Mouse (Mus musculus): ENCODE data around the gene Exog. TPM values are rescaled to one million over a fixed set of nuclear protein-coding genes. Genes with fewer than 3 reads are reported as not detected.

The Exog gene
- polyA plus RNA-seq, 1 experiment from 2014 or later, result 42.3 TPM

GRCm38 (mm10) chr9:119483554-119484353 is 39.0 kb downstream of the Exog start:
- Histone ChIP-seq H3K36me3 (no peaks in the 10 kb centered on the region), H3K27me3 (no peaks in the 10 kb centered on the region), H3K9ac (no peak overlapping the region), H3K9me3 (no peaks in the 10 kb centered on the region), H3K4me1 (peaks cover 7% of the 10 kb centered on the region; the same call in 1 of the 2 replicates), H3K27ac (no peak overlapping the region), H3K4me2 (replicated peaks) (no peak overlapping the region), H3K4me3 (no peak overlapping the region)
- no peak for ATAC-seq (ENCODE audit: low FRiP score, low read depth)
- WGBS, result 40% methylated on average over 23 of the region's 23 CpGs

- H3K4me1 ChIP-seq, result peaks cover 7% of the 10 kb centered on the region; the same call in 1 of the 2 replicates
- no peak overlapping the region for H3K9ac ChIP-seq
- WGBS, result 54% methylated on average over 9 of the region's 9 CpGs
- no peak for ATAC-seq (ENCODE audit: low FRiP score, low read depth)
- H3K36me3 ChIP-seq, result no peaks in the 10 kb centered on the region
- H3K4me2 ChIP-seq (replicated peaks), result no peak overlapping the region
- no peaks in the 10 kb centered on the region for H3K27me3 ChIP-seq
- H3K4me3 ChIP-seq, result no peak overlapping the region
- H3K9me3 ChIP-seq, result no peaks in the 10 kb centered on the region
- H3K27ac ChIP-seq, result no peak overlapping the region
Observed at GRCm38 (mm10) chr9:119484420-119484819, 39.7 kb downstream of the Exog start.

GRCm38 (mm10) chr9:119484868-119485267 is 40.1 kb downstream of the Exog start:
- 78% methylated on average over 13 of the region's 13 CpGs for WGBS
- no peak for ATAC-seq (ENCODE audit: low FRiP score, low read depth)

GRCm38 (mm10) chr9:119496354-119496753 is 51.6 kb downstream of the Exog start:
- Histone ChIP-seq H3K4me1 (peaks cover 5% of the 10 kb centered on the region), H3K27me3 (no peaks in the 10 kb centered on the region), H3K4me3 (no peak overlapping the region), H3K27ac (no peak overlapping the region), H3K9me3 (no peaks in the 10 kb centered on the region), H3K36me3 (no peaks in the 10 kb centered on the region), H3K4me2 (replicated peaks) (no peak overlapping the region), H3K9ac (no peak overlapping the region)
- ATAC-seq (ENCODE audit: low FRiP score, low read depth), result no peak
- WGBS, result 84% methylated on average over 9 of the region's 9 CpGs

More at GRCm38 (mm10) chr9:119484868-119485267, 40.1 kb downstream of the Exog start:
- H3K9me3 ChIP-seq, result no peaks in the 10 kb centered on the region
- no peaks in the 10 kb centered on the region for H3K27me3 ChIP-seq
- H3K36me3 ChIP-seq, result no peaks in the 10 kb centered on the region
- no peak overlapping the region for H3K27ac ChIP-seq
- H3K4me2 ChIP-seq (replicated peaks), result no peak overlapping the region
- peaks cover 7% of the 10 kb centered on the region; the same call in 1 of the 2 replicates for H3K4me1 ChIP-seq
- H3K4me3 ChIP-seq, result no peak overlapping the region
- H3K9ac ChIP-seq, result no peak overlapping the region

GRCm38 (mm10) chr9:119496960-119497359 is 52.2 kb downstream of the Exog start:
- H3K4me2 ChIP-seq (replicated peaks), result no peak overlapping the region
- no peak overlapping the region for H3K9ac ChIP-seq
- H3K27ac ChIP-seq, result no peak overlapping the region
- no peaks in the 10 kb centered on the region for H3K27me3 ChIP-seq
- no peak for ATAC-seq (ENCODE audit: low FRiP score, low read depth)
- no peaks in the 10 kb centered on the region for H3K36me3 ChIP-seq
- H3K4me1 ChIP-seq, result peaks cover 5% of the 10 kb centered on the region
- 53% methylated on average over 5 of the region's 5 CpGs for WGBS
- no peak overlapping the region for H3K4me3 ChIP-seq
- no peaks in the 10 kb centered on the region for H3K9me3 ChIP-seq

GRCm38 (mm10) chr9:119497546-119498246 is 53.0 kb downstream of the Exog start:
- no peak overlapping the region for H3K4me2 ChIP-seq (replicated peaks)
- ATAC-seq (ENCODE audit: low FRiP score, low read depth), result no peak
- no peaks in the 10 kb centered on the region for H3K27me3 ChIP-seq
- no peak overlapping the region for H3K27ac ChIP-seq
- H3K9me3 ChIP-seq, result no peaks in the 10 kb centered on the region
- H3K4me3 ChIP-seq, result no peak overlapping the region
- H3K36me3 ChIP-seq, result no peaks in the 10 kb centered on the region
- peaks cover 5% of the 10 kb centered on the region for H3K4me1 ChIP-seq
- WGBS, result 86% methylated on average over 15 of the region's 15 CpGs
- no peak overlapping the region for H3K9ac ChIP-seq

- no peak overlapping the region for H3K4me2 ChIP-seq (replicated peaks)
- 84% methylated on average over 9 of the region's 9 CpGs for WGBS
- no peaks in the 10 kb centered on the region for H3K36me3 ChIP-seq
- no peak overlapping the region for H3K4me3 ChIP-seq
- no peaks in the 10 kb centered on the region for H3K9me3 ChIP-seq
- ATAC-seq (ENCODE audit: low FRiP score, low read depth), result no peak
- no peak overlapping the region for H3K27ac ChIP-seq
- no peaks in the 10 kb centered on the region for H3K27me3 ChIP-seq
- no peak overlapping the region for H3K9ac ChIP-seq
- H3K4me1 ChIP-seq, result peaks cover 5% of the 10 kb centered on the region
Observed at GRCm38 (mm10) chr9:119498247-119498607, 53.5 kb downstream of the Exog start.

- no peak overlapping the region for H3K9ac ChIP-seq
- no peaks in the 10 kb centered on the region for H3K27me3 ChIP-seq
- ATAC-seq (ENCODE audit: low FRiP score, low read depth), result no peak
- no peak overlapping the region for H3K27ac ChIP-seq
- 69% methylated on average over 7 of the region's 7 CpGs for WGBS
- H3K36me3 ChIP-seq, result no peaks in the 10 kb centered on the region
- no peaks in the 10 kb centered on the region for H3K9me3 ChIP-seq
- peaks cover 5% of the 10 kb centered on the region for H3K4me1 ChIP-seq
- H3K4me3 ChIP-seq, result no peak overlapping the region
- no peak overlapping the region for H3K4me2 ChIP-seq (replicated peaks)
Observed at GRCm38 (mm10) chr9:119498885-119499284, 54.1 kb downstream of the Exog start.

GRCm38 (mm10) chr9:119503613-119504012 is 58.9 kb downstream of the Exog start:
- Histone ChIP-seq H3K9me3 (peaks cover 3% of the 10 kb centered on the region; the same call in 1 of the 2 replicates), H3K4me1 (no peaks in the 10 kb centered on the region), H3K4me3 (no peak overlapping the region), H3K27me3 (no peaks in the 10 kb centered on the region), H3K9ac (no peak overlapping the region), H3K4me2 (replicated peaks) (no peak overlapping the region), H3K27ac (no peak overlapping the region), H3K36me3 (no peaks in the 10 kb centered on the region)
- no peak for ATAC-seq (ENCODE audit: low FRiP score, low read depth)
- WGBS, result 93% methylated on average over 9 of the region's 9 CpGs

GRCm38 (mm10) chr9:119504981-119505658 is 60.4 kb downstream of the Exog start:
- no peak overlapping the region for H3K27ac ChIP-seq
- H3K9me3 ChIP-seq, result peaks cover 3% of the 10 kb centered on the region; the same call in 1 of the 2 replicates
- H3K4me2 ChIP-seq (replicated peaks), result no peak overlapping the region
- no peak overlapping the region for H3K4me3 ChIP-seq
- H3K36me3 ChIP-seq, result no peaks in the 10 kb centered on the region
- no peaks in the 10 kb centered on the region for H3K4me1 ChIP-seq
- 66% methylated on average over 11 of the region's 11 CpGs for WGBS
- ATAC-seq (ENCODE audit: low FRiP score, low read depth), result no peak
- H3K27me3 ChIP-seq, result no peaks in the 10 kb centered on the region
- H3K9ac ChIP-seq, result no peak overlapping the region

GRCm38 (mm10) chr9:119510902-119511301 is 66.2 kb downstream of the Exog start:
- ATAC-seq (ENCODE audit: low FRiP score, low read depth), result peak; percentile 67; the same call in 1 of the 2 replicates
- Histone ChIP-seq H3K4me3 (no peak overlapping the region), H3K9ac (no peak overlapping the region), H3K27me3 (no peaks in the 10 kb centered on the region), H3K4me2 (replicated peaks) (no peak overlapping the region), H3K9me3 (peaks cover 3% of the 10 kb centered on the region; the same call in 1 of the 2 replicates), H3K4me1 (no peaks in the 10 kb centered on the region), H3K36me3 (no peaks in the 10 kb centered on the region), H3K27ac (no peak overlapping the region)
- WGBS, result 48% methylated on average over 6 of the region's 6 CpGs

- no peaks in the 10 kb centered on the region for H3K36me3 ChIP-seq
- no peak overlapping the region for H3K4me3 ChIP-seq
- H3K9me3 ChIP-seq, result no peaks in the 10 kb centered on the region
- no peak for ATAC-seq (ENCODE audit: low FRiP score, low read depth)
- no peak overlapping the region for H3K4me2 ChIP-seq (replicated peaks)
- no peak overlapping the region for H3K27ac ChIP-seq
- whole genome bisulfite sequencing, result 90% methylated on average over 9 of the region's 9 CpGs
- peaks cover 15% of the 10 kb centered on the region for H3K27me3 ChIP-seq
- H3K9ac ChIP-seq, result no peak overlapping the region
- 0 out of 2 replicates have a peak, but pooled peaks cover 5% of the 10 kb centered on the region for H3K4me1 ChIP-seq
Observed at GRCm38 (mm10) chr9:119512993-119513392, 68.2 kb downstream of the Exog start.

Data from limb, embryonic 13.5 days (tissue).